Mouse (Mus musculus) C2C12 (cell line): ENCODE results near the gene Med7. TPM values are rescaled to one million over a fixed set of nuclear protein-coding genes. Genes with fewer than 3 reads are reported as not detected.

Experiments
- H3K27me3 ChIP-seq: one replicate; pipeline ENCODE4 v1.6.1; 2011; ENCODE audit not compliant: control insufficient read depth, insufficient read depth, insufficient read length
- H3K36me3 ChIP-seq: one replicate; pipeline ENCODE4 v1.6.1; 2011; ENCODE audit not compliant: control insufficient read depth, insufficient read depth
- H3K4me3 ChIP-seq: one replicate; pipeline ENCODE4 v1.5.1; 2011; ENCODE audit warnings: mild to moderate bottlenecking, control low read depth; ENCODE audit not compliant: poor library complexity, insufficient read depth, severe bottlenecking
- H3K79me2 ChIP-seq: one replicate; pipeline ENCODE4 v1.6.1; 2011; ENCODE audit not compliant: control insufficient read depth, insufficient read depth
- H3K79me3 ChIP-seq: one replicate; pipeline ENCODE4 v1.6.1; 2011; ENCODE audit warnings: low read depth, control low read depth
- H3ac ChIP-seq: one replicate; pipeline ENCODE3; 2011; ENCODE audit warnings: low read depth; ENCODE audit not compliant: control insufficient read depth, insufficient read length
- CEBPB ChIP-seq: IDR thresholded peaks from one replicate; pipeline ENCODE4 v1.6.1; 2011; ENCODE audit warnings: low read depth, mild to moderate bottlenecking, control low read depth, moderate library complexity
- CTCF ChIP-seq: IDR thresholded peaks from one replicate; pipeline ENCODE4 v1.5.1; 2011; ENCODE audit not compliant: control insufficient read depth, insufficient read depth, insufficient read length
- FOSL1 ChIP-seq: IDR thresholded peaks from one replicate; pipeline ENCODE4 v1.8.0; 2011; ENCODE audit warnings: mild to moderate bottlenecking, low read length; ENCODE audit not compliant: poor library complexity, insufficient read depth, severe bottlenecking
- MAX ChIP-seq: IDR thresholded peaks from one replicate; pipeline ENCODE4 v1.6.1; 2011; ENCODE audit warnings: mild to moderate bottlenecking, control low read depth
- MYOD1 ChIP-seq: IDR thresholded peaks from one replicate; pipeline ENCODE4 v1.6.1; 2011; ENCODE audit warnings: low read depth; ENCODE audit not compliant: control insufficient read depth, insufficient read length
- MYOG ChIP-seq: IDR thresholded peaks from one replicate; pipeline ENCODE4 v1.6.1; 2011; ENCODE audit not compliant: control insufficient read depth, insufficient read length; ENCODE audit errors: extremely low read depth
- USF1 ChIP-seq: IDR thresholded peaks from one replicate; pipeline ENCODE4 v1.6.1; 2011; ENCODE audit warnings: low read depth, mild to moderate bottlenecking, control low read depth, moderate library complexity
- polyA plus RNA-seq: library from polyadenylated mRNA; unstranded; fragments of >200 nt; fragmentation: generic; extraction: Trizol; gene quantifications from one replicate; pipeline ENCODE4 v1.2.1, GENCODE M21; 2012; ENCODE audit warnings: missing spikeins

Gene Med7
- polyA plus RNA-seq, 1 experiment: 19.8 TPM

DNA sequence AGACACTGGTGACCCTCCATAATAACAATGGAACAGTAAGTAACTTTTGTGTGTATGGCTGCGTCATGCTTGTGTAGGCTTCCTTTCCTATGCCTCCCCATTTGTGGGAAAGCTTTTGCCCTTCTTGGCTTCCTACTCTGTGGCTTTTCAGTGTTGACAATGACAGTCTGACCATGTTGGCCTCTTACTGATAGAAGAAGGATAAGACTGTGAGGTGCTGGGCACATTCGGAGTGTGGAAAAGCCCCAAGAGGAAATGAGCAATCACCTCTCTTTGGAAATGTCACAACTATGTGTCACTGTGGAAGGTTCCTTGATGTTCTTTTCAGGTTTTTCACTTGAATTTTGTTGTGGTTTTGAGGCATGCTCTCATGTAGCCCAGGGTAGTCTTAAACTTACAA is 30.2 kb downstream of the Med7 start:
- Histone ChIP-seq H3K79me3 (no peaks in the 10 kb centered on the region), H3K4me3 (no peak overlapping the region), H3K36me3 (no peaks in the 10 kb centered on the region), H3ac (no peak overlapping the region), H3K27me3 (no peaks in the 10 kb centered on the region), H3K79me2 (no peaks in the 10 kb centered on the region)
- no peak for TF ChIP-seq MYOG
- no peak for TF ChIP-seq CEBPB
- no peak for TF ChIP-seq MYOD1
- TF ChIP-seq FOSL1: no peak
- no peak for TF ChIP-seq USF1
- no peak for TF ChIP-seq CTCF

DNA sequence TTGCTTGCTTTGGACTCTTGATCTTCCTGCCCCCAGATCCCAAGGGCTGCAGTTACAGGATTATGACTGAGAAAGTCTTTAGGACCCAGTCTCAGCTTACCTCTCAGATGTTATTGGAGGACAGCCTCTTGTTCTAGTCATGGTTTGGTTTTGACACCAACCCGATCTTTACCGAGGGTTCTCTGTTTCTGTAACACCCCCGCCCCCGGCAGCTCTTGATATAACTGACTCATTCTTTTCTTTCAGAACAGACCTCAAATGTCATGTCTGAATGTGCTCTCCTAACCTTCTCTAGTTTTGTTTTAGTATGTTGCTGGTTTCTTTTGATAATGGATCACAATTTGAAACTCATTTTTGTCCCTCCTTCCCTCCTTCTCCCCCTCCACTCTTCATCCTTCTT is 37.5 kb downstream of the Med7 start:
- no peaks in the 10 kb centered on the region for H3K27me3 ChIP-seq
- H3K79me3 ChIP-seq: no peaks in the 10 kb centered on the region
- peaks cover 3% of the 10 kb centered on the region for H3K36me3 ChIP-seq
- H3ac ChIP-seq: no peak overlapping the region
- no peaks in the 10 kb centered on the region for H3K79me2 ChIP-seq
- TF ChIP-seq MAX (no peak), MYOG (no peak), FOSL1 (no peak), CTCF (no peak), MYOD1 (no peak), CEBPB (no peak), USF1 (no peak)
- no peak overlapping the region for H3K4me3 ChIP-seq

DNA sequence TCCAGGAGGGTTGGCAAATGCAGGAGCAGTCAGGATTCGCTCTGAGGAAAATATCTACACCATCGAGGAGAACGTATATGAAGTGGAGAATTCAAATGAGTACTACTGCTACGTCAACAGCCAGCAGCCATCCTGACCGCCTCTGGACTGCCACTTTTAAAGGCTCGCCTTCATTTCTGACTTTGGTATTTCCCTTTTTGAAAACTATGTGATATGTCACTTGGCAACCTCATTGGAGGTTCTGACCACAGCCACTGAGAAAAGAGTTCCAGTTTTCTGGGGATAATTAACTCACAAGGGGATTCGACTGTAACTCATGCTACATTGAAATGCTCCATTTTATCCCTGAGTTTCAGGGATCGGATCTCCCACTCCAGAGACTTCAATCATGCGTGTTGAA is 42.6 kb downstream of the Med7 start:
- Histone ChIP-seq H3K27me3 (no peaks in the 10 kb centered on the region), H3K4me3 (no peak overlapping the region), H3ac (no peak overlapping the region), H3K79me3 (no peaks in the 10 kb centered on the region), H3K79me2 (no peaks in the 10 kb centered on the region), H3K36me3 (peaks cover 3% of the 10 kb centered on the region)
- TF ChIP-seq MYOD1 (no peak), CTCF (no peak), CEBPB (no peak), MYOG (no peak), FOSL1 (no peak), USF1 (no peak), MAX (no peak)

DNA sequence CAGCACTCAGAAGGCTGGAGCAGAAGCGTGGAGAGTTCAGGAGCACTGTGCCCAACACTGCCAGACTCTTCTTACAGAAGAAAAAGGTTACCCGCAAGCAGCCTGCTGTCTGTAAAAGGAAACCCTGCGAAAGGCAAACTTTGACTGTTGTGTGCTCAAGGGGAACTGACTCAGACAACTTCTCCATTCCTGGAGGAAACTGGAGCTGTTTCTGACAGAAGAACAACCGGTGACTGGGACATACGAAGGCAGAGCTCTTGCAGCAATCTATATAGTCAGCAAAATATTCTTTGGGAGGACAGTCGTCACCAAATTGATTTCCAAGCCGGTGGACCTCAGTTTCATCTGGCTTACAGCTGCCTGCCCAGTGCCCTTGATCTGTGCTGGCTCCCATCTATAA is 43.8 kb downstream of the Med7 start:
- no peaks in the 10 kb centered on the region for H3K27me3 ChIP-seq
- H3K79me2 ChIP-seq: no peaks in the 10 kb centered on the region
- H3K36me3 ChIP-seq: peaks cover 3% of the 10 kb centered on the region
- TF ChIP-seq CEBPB: no peak
- H3K4me3 ChIP-seq: no peak overlapping the region
- no peaks in the 10 kb centered on the region for H3K79me3 ChIP-seq
- no peak overlapping the region for H3ac ChIP-seq

DNA sequence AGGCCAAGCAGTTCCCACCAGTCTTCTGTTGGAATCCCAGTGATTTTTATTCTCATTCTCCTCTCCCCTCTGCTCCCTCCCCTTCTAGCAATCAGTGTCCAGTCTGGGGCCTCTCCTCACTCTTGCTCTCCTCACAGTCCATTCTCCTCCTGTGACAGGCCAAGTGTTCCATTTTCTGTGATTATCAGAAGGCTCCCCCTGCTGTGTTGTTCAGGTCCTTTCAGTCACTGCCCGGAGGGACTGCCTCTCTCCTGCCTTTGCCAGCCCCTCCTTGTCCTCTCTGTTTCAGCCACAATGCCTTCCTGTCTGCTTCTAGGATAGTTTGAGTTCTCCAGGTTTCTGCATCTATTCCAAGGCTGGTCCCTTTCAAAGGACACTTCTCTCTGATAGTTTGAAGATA is 51.5 kb downstream of the Med7 start:
- TF ChIP-seq MYOD1 (no peak), CEBPB (no peak), FOSL1 (no peak), MYOG (no peak), MAX (no peak), CTCF (no peak), USF1 (no peak)
- Histone ChIP-seq H3K79me2 (no peaks in the 10 kb centered on the region), H3K36me3 (no peaks in the 10 kb centered on the region)

DNA sequence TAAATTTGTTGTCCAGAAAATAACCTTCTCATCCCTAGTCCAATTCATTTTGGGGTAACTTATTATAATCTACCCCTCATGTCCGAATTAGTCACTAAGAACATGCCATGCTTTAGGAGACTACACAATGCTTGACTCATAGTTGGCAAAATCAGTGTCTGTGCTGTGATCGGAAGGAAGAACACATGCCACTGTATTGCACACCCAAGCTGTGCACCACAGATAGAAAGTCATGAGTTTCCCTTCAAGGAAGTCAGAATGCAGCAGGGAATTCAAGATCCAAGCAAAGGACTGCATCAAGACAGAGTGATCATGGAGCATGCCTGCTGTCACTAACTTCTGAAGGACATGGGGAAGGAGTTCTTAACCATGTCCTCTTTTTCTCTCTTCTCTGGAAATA is 51.9 kb downstream of the Med7 start:
- H3ac ChIP-seq: no peak overlapping the region
- no peaks in the 10 kb centered on the region for H3K27me3 ChIP-seq
- no peaks in the 10 kb centered on the region for H3K36me3 ChIP-seq
- no peaks in the 10 kb centered on the region for H3K79me3 ChIP-seq
- H3K79me2 ChIP-seq: no peaks in the 10 kb centered on the region
- TF ChIP-seq FOSL1: no peak
- no peak for TF ChIP-seq MAX
- TF ChIP-seq MYOD1: no peak
- TF ChIP-seq CEBPB: no peak
- no peak for TF ChIP-seq CTCF
- no peak for TF ChIP-seq MYOG
- no peak for TF ChIP-seq USF1
- H3K4me3 ChIP-seq: no peak overlapping the region

More for the DNA sequence above, 51.5 kb downstream of the Med7 start:
- no peak overlapping the region for H3K4me3 ChIP-seq
- H3ac ChIP-seq: no peak overlapping the region
- H3K27me3 ChIP-seq: no peaks in the 10 kb centered on the region
- H3K79me3 ChIP-seq: no peaks in the 10 kb centered on the region

Other genes with a start within 250 kb of the Med7 start
- 0.09 TPM for gene Fndc9, start 201.4 kb upstream of the Med7 start, polyA plus RNA-seq
- 0.77 TPM for gene Cyfip2, start 124.1 kb upstream of the Med7 start, polyA plus RNA-seq
- 0.05 TPM for gene Itk, start 47.4 kb upstream of the Med7 start, polyA plus RNA-seq
- 0.20 TPM for gene Fam71b, start 40.4 kb upstream of the Med7 start, polyA plus RNA-seq
- 3.5 TPM for gene Havcr2, start 18.0 kb downstream of the Med7 start, polyA plus RNA-seq
- gene Gm12169, start 87.3 kb downstream of the Med7 start, polyA plus RNA-seq: not detected
- not detected for gene BC053393, start 134.6 kb downstream of the Med7 start, polyA plus RNA-seq
- not detected for gene Dppa1, start 192.3 kb downstream of the Med7 start, polyA plus RNA-seq